Mouse (Mus musculus) myocyte (in vitro differentiated cells): ENCODE results near the gene Adgrv1. TPM values are rescaled to one million over a fixed set of nuclear protein-coding genes. Genes with fewer than 3 reads are reported as not detected.

Experiments
- H3K27me3 ChIP-seq: one replicate; pipeline ENCODE4 v1.6.1; 2011; ENCODE audit not compliant: control insufficient read depth, insufficient read depth, insufficient read length
- H3K36me3 ChIP-seq: one replicate; pipeline ENCODE4 v1.6.1; 2011; ENCODE audit not compliant: control insufficient read depth, insufficient read depth
- H3K4me2 ChIP-seq: one replicate; pipeline ENCODE4 v1.6.1; 2011; ENCODE audit warnings: low read depth, control low read depth
- H3K4me3 ChIP-seq: one replicate; pipeline ENCODE4 v1.5.1; 2011; ENCODE audit warnings: mild to moderate bottlenecking, control low read depth, moderate library complexity
- H3K79me2 ChIP-seq: one replicate; pipeline ENCODE4 v1.6.1; 2011; ENCODE audit not compliant: control insufficient read depth, insufficient read depth
- H3ac ChIP-seq: one replicate; pipeline ENCODE4 v1.6.1; 2011; ENCODE audit not compliant: control insufficient read depth, insufficient read length
- CEBPB ChIP-seq: IDR thresholded peaks from 2 replicates; pipeline ENCODE4 v1.6.1; 2011; ENCODE audit warnings: mild to moderate bottlenecking, moderate library complexity; ENCODE audit not compliant: poor library complexity, insufficient read depth, severe bottlenecking
- E2F4 ChIP-seq: IDR thresholded peaks from one replicate; pipeline ENCODE4 v1.6.1; 2011; ENCODE audit warnings: mild to moderate bottlenecking, control low read depth, moderate library complexity; ENCODE audit not compliant: insufficient read depth
- MAX ChIP-seq: IDR thresholded peaks from one replicate; pipeline ENCODE4 v1.6.1; 2011; ENCODE audit warnings: low read depth, mild to moderate bottlenecking, control low read depth
- MYOD1 ChIP-seq, 3 experiments: IDR thresholded peaks; one replicate each; pipeline ENCODE4 v1.6.1; 2011; ENCODE audit warnings: control low read depth in 2 of 3, low read depth in 2 of 3, mild to moderate bottlenecking in 2 of 3, moderate library complexity in 1 of 3; ENCODE audit not compliant: insufficient read length in 2 of 3, control insufficient read depth in 1 of 3
- MYOG ChIP-seq, 3 experiments: IDR thresholded peaks; one replicate each; pipeline ENCODE4 v1.6.1; 2011; ENCODE audit warnings: control low read depth in 2 of 3, low read depth in 2 of 3, mild to moderate bottlenecking in 2 of 3; ENCODE audit not compliant: insufficient read length in 2 of 3, control insufficient read depth in 1 of 3, insufficient read depth in 1 of 3
- POLR2A ChIP-seq: IDR thresholded peaks from one replicate; pipeline ENCODE4 v1.6.1; 2011; ENCODE audit warnings: low read depth, mild to moderate bottlenecking, control low read depth, moderate library complexity; ENCODE audit not compliant: insufficient read length
- POLR2AphosphoS2 ChIP-seq: IDR thresholded peaks from one replicate; pipeline ENCODE4 v1.6.1; 2011; ENCODE audit warnings: low read depth, control low read depth; ENCODE audit not compliant: insufficient read length
- REST ChIP-seq: IDR thresholded peaks from one replicate; pipeline ENCODE4 v1.6.1; 2011; ENCODE audit warnings: mild to moderate bottlenecking, control low read depth, moderate library complexity; ENCODE audit not compliant: insufficient read depth, insufficient read length
- SRF ChIP-seq: IDR thresholded peaks from one replicate; pipeline ENCODE4 v1.6.1; 2011; ENCODE audit warnings: low read depth; ENCODE audit not compliant: control insufficient read depth, insufficient read length
- TCF12 ChIP-seq: IDR thresholded peaks from one replicate; pipeline ENCODE4 v1.6.1; 2011; ENCODE audit warnings: mild to moderate bottlenecking, control low read depth; ENCODE audit not compliant: poor library complexity, insufficient read depth, severe bottlenecking
- TCF3 ChIP-seq: IDR thresholded peaks from one replicate; pipeline ENCODE4 v1.6.1; 2011; ENCODE audit warnings: low read depth, control low read depth; ENCODE audit not compliant: insufficient read length
- USF1 ChIP-seq: IDR thresholded peaks from one replicate; pipeline ENCODE4 v1.6.1; 2011; ENCODE audit warnings: low read depth, mild to moderate bottlenecking, control low read depth, moderate library complexity
- polyA plus RNA-seq: library from polyadenylated mRNA; unstranded; fragments of >200 nt; fragmentation: generic; extraction: Trizol; gene quantifications from one replicate; pipeline ENCODE4 v1.2.1, GENCODE M21; 2012; ENCODE audit warnings: missing spikeins

The Adgrv1 gene
- polyA plus RNA-seq, 1 experiment, result 0.04 TPM

- Histone ChIP-seq H3K4me2 (no peak overlapping the region), H3K4me3 (no peak overlapping the region), H3K79me2 (no peaks in the 10 kb centered on the region), H3K27me3 (no peaks in the 10 kb centered on the region), H3ac (no peak overlapping the region), H3K36me3 (no peaks in the 10 kb centered on the region)
- TF ChIP-seq MAX, result no peak
- TF ChIP-seq MYOD1 (IDR thresholded peaks at IDR 0.05; ENCODE audit: control insufficient read depth in 1 of 3, insufficient read length in 2 of 3, low read depth in 2 of 3), result no peak
- no peak for TF ChIP-seq USF1
- no peak for TF ChIP-seq TCF3
- no peak for TF ChIP-seq TCF12
- no peak for TF ChIP-seq SRF
- TF ChIP-seq POLR2A, result no peak
- no peak for TF ChIP-seq CEBPB
- no peak for TF ChIP-seq MYOG (IDR thresholded peaks at IDR 0.05; ENCODE audit: control insufficient read depth in 1 of 3, insufficient read depth in 1 of 3, insufficient read length in 2 of 3, low read depth in 2 of 3)
- no peak for TF ChIP-seq POLR2AphosphoS2
- no peak for TF ChIP-seq E2F4
- TF ChIP-seq REST, result no peak
Measured at GRCm38 (mm10) chr13:81294106-81294505, 338.8 kb downstream of the Adgrv1 start.

- no peak overlapping the region for H3K4me2 ChIP-seq
- TF ChIP-seq TCF12, result no peak
- TF ChIP-seq POLR2AphosphoS2, result no peak
- no peak for TF ChIP-seq TCF3
- no peak for TF ChIP-seq USF1
- no peak for TF ChIP-seq SRF
- no peak for TF ChIP-seq MAX
- TF ChIP-seq REST, result no peak
- no peak for TF ChIP-seq MYOD1 (IDR thresholded peaks at IDR 0.05; ENCODE audit: control insufficient read depth in 1 of 3, insufficient read length in 2 of 3, low read depth in 2 of 3)
- TF ChIP-seq MYOG (IDR thresholded peaks at IDR 0.05; ENCODE audit: control insufficient read depth in 1 of 3, insufficient read depth in 1 of 3, insufficient read length in 2 of 3, low read depth in 2 of 3), result no peak
- no peak for TF ChIP-seq POLR2A
- no peak for TF ChIP-seq E2F4
- TF ChIP-seq CEBPB, result no peak
- no peaks in the 10 kb centered on the region for H3K27me3 ChIP-seq
- H3ac ChIP-seq, result no peak overlapping the region
- H3K4me3 ChIP-seq, result no peak overlapping the region
- H3K36me3 ChIP-seq, result no peaks in the 10 kb centered on the region
- H3K79me2 ChIP-seq, result no peaks in the 10 kb centered on the region
Measured at GRCm38 (mm10) chr13:81282193-81282592, 350.8 kb downstream of the Adgrv1 start.

- Histone ChIP-seq H3ac (no peak overlapping the region), H3K36me3 (no peaks in the 10 kb centered on the region), H3K4me2 (no peak overlapping the region), H3K4me3 (no peak overlapping the region), H3K79me2 (no peaks in the 10 kb centered on the region), H3K27me3 (no peaks in the 10 kb centered on the region)
- TF ChIP-seq SRF (no peak), POLR2AphosphoS2 (no peak), TCF3 (no peak), TCF12 (no peak), POLR2A (no peak), MYOG (IDR thresholded peaks at IDR 0.05; ENCODE audit: control insufficient read depth in 1 of 3, insufficient read depth in 1 of 3, insufficient read length in 2 of 3, low read depth in 2 of 3) (no peak), USF1 (no peak), MAX (no peak), REST (no peak), MYOD1 (IDR thresholded peaks at IDR 0.05; ENCODE audit: control insufficient read depth in 1 of 3, insufficient read length in 2 of 3, low read depth in 2 of 3) (no peak), E2F4 (no peak), CEBPB (no peak)
Measured at GRCm38 (mm10) chr13:81280650-81281229, 352.2 kb downstream of the Adgrv1 start.

- no peak overlapping the region for H3K4me2 ChIP-seq
- H3K4me3 ChIP-seq, result no peak overlapping the region
- H3K79me2 ChIP-seq, result no peaks in the 10 kb centered on the region
- H3ac ChIP-seq, result no peak overlapping the region
- H3K27me3 ChIP-seq, result no peaks in the 10 kb centered on the region
- no peaks in the 10 kb centered on the region for H3K36me3 ChIP-seq
- TF ChIP-seq REST (no peak), CEBPB (no peak), POLR2A (no peak), SRF (no peak), MYOG (IDR thresholded peaks at IDR 0.05; ENCODE audit: control insufficient read depth in 1 of 3, insufficient read depth in 1 of 3, insufficient read length in 2 of 3, low read depth in 2 of 3) (no peak), TCF12 (no peak), E2F4 (no peak), POLR2AphosphoS2 (no peak), MYOD1 (IDR thresholded peaks at IDR 0.05; ENCODE audit: control insufficient read depth in 1 of 3, insufficient read length in 2 of 3, low read depth in 2 of 3) (no peak), TCF3 (no peak), MAX (no peak), USF1 (no peak)
Measured at GRCm38 (mm10) chr13:81279351-81279736, 353.6 kb downstream of the Adgrv1 start.
